Mouse (Mus musculus): ENCODE data around the gene Eps8l2.

Eps8l2 gene

DNA sequence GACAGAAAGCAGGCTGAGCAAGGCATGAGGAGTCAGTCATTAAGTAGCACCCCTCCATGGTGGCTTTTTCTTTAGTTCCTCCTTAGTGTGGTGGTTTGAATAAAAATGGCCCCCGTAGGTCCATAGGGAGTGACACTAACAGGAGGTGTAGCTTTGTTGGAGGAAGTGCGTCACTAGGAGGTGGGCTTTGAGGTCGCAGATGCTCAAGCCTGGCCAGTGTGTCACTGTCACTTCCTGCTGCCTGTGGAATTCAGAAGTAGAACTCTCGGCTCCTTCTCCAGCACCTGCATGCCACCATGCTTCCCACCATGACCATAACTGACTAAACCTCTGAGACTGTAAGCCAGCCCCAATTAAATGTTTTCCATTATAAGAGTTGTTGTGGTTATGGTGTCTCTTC, 28.7 kb downstream of the Eps8l2 start:
- in situ Hi-C loops (cut with MboI) = no loop called here

DNA sequence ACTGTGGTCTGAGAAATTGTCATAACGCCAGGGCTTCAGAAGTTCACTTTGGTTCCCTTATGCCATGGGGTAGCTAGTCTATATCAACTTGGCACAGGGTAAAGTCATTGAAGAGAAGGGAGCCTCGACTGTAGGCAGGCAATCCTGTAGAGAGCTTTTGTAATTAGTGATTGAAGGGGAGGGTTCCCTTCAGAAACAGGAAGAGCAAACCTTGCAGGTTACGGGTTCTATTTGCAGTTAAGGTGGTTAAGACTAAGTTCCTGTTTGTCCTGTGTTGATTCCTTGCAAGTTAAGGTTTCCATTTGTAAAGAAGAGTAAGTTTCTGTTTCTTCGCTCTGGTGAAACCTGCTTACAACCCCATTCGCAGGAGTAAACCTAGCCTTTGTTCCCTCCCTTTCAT, 31.2 kb downstream of the Eps8l2 start:
- in situ Hi-C loops (cut with MboI) = no loop called here

DNA sequence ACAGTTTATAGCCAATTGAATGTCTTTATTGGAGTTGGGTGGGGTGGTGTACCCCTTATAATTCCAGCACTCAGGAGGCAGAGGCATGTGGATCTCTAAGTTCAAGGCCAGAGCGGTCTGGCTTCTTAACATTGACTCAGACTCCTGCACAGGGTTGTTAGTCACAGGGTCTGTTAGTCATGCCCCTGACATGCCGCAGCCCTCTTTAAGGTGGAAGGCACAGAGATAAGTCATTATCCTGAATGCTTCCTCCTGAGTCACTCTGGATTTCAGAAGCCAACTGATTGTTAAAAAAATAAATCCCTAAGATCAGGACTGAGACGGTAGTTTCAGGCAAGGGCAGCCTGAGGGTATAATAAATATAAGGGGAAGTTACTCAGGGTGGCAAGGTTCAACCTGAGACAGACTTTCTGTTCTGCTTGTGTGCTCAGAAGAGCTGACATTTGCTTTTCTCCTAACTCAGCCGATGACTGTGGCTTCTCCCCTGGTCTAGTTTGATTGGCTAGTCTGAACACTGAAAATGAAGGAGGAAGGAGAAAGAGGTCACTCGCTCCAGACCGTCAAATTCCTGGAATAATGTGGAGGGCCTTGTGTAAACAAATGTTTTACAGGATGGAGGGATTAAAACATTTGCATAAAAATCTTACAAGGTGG, 33.4 kb downstream of the Eps8l2 start:
- in situ Hi-C loops (cut with MboI) = no loop called here

DNA sequence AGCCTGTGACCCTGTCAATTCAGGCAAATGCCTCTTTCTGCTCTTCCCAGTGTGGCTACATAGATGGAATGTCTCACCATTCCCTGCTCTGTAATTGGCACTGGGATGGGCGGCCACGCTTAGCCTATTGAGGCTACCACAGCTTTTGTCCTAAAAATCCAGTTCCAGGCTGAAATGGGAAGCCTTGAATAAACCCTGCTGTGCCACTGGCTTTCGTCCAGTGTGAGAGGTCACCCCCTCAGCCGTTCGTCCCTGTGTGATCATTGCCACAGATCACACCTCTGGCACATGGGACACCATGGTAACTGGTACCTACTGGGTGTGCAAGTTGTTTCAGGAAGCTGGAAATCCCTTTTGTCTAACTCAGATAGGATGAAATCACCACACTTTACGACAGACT, 34.9 kb downstream of the Eps8l2 start:
- in situ Hi-C loops (cut with MboI) = no loop called here

DNA sequence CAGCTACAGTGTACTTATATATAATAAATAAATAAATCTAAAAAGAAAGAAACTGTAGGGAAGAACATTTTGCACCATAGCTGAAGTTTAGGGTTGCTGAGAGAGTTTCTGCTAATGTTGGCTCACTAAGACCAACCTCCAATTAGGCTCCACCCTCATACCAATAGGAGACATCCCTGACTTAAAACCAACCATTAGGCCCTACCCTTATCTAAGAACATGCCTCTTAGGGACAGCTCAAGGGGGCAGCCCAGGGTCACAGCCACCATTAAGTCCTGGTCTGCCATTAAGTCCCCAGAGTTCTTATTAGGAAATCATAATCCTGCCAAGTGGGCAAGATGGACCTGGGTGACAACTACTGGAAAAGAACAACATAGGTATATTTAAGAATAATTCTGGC, 35.7 kb downstream of the Eps8l2 start:
- in situ Hi-C loops (cut with MboI) = no loop called here

DNA sequence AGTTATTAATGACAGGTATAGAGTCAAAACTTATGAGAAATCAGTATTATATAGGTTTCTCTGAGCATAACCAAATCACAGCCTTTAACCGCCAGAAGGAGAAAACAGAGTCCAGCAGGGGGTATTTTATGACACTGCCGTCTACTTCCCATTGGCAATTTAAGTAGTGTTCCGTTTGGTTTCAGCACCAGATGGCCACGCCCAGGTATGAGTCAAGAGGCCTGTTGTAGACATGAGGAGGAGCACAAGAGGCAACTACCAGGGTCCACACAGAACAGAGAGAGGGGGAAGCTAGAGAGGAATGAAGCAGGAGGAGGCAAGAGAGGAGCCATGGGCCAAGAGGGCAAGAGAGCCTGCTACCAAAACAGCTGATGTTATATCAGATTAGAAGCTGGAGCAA, 40.9 kb downstream of the Eps8l2 start:
- in situ Hi-C loops (cut with MboI) = no loop called here

DNA sequence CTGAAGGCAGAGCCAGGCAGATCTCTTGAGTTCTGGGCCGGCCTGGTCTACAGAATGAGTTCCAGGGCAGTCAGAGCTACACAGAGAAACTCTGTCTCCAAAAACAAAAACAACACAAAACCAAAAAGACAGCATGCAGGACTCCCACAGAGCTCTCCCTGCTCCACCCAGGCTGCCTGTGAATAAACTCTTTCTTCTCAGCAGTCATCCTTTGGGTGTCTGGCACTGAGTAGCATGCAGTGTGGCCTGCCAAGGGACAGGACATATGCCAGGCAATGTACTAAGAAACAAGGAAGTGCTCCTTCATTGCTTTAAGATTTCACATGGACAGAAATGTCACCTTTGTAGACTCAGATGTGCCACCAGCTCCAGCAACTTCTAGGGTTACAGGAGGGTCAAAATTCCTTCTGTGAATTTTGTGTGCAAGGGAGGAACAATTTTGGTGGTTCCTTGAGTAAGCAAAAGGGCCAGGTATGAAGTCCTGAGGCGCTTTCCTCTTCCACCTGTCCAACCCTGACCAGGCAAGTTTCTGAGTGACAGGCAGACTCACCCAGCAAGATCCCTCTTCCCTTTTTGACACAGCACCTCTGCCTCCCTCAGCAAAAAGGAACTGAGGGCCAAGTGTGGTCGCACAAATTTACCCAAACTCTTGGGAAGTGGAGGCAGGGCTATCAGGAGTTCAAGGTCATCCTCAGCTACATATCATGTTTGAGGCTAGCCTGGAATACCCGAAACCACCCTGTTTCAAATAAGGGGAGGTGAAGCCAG, 42.6 kb downstream of the Eps8l2 start:
- in situ Hi-C loops (cut with MboI) = no loop called here

DNA sequence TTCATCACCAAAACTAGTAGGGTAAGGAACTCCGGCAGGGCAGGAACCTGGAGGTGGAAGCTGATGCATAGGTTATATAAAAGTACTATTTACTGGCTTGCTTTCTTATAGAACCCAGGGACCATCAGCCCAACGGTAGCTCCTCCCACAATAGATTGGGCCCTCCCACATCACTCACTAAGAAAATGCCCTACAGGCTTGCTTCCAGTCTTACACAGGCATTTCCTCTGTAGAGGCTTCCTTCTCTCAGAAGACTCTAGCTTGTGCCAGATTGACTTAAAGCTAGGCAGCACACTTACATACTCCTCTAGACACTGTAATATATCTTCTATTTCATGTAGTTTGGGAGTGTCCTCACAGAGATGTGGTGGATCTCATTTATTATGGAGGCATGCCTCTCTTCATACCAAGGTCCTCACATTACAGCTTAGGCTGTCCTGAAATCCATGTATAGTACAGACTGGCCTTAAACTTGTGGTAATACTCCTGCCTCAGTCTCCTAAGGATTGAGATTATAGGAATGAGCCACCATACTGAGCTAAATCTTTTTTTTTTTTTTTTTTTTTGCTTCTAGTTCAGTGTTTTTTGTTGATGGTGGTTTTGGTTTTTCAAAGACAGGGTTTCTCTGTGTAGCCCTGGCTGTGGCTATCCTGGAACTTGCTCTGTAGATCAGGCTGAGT, 49.3 kb downstream of the Eps8l2 start:
- in situ Hi-C loops (cut with MboI) = no loop called here

DNA sequence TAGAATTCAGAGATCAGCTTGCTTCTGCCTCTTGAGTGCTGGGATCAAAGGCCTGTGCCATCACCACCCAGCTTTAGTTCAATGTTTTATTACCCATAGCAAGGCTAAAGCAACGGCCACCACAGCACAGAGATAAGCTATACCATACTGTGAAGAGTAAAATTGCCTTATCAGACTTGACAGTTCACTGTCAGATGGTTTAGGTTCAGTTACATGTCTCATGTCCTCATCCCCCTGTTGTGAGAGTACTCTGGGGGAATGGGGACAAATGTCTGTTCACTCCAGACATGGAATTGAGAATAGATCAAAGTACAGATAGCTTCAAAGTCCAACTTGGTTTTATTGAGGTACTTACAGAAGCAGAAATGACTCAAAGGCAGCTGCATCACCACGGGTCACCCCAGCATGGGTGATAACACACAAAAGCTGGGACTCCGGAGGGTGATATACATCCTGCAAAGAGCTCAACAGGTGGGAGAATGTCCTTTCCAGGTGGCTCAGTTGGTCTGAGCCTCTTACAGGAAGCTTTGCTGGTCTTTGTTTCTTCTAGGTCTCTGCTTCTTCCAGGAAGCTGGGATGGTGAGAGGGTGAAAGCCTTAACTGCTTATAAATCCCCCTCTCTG, 49.9 kb downstream of the Eps8l2 start:
- in situ Hi-C loops (cut with MboI) = no loop called here

DNA sequence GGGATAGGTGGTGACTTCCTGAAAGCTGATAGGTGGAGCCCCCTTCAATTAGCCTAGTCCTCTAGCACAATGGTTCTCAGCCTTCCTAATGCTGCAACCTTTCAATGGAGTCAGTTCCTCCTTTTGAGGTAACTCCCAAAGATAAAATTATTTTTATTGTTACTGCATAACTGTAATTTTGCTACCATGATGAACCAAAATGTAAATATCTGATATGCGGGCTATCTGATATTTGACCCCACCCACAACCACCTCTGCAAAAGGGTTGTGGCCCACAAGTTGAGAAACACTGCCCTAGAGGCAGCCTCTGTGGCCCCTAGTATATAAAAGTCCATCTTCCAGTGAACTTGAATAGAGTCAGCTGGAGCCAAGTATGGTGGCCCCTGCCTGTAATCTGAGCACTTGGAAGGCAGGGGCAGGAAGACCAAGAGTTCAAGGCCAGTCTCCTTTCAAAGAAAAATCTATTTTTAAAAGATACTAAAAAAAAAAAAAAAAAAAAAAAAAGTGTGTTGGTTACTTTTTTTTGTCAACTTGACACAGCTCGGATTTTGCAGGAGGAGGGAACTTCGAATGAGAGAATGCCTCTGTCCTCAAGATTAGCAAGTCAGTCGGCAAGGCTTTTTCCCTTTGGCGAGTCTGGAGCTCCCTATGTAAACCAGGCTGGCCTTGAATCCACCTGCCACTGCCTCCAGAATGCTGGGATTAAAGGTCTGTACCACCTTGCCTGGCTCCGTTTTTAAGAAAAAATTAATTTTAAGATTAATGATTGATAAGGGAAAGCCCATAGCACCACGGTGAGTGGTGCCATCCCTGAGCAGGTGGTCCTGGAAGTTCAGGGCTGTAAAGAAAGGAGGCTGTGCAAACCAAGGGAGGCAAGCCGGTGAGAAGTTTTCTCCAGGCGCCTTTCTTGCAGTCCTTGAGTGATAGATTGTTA, 51.9 kb downstream of the Eps8l2 start:
- in situ Hi-C loops (cut with MboI) = no loop called here

DNA sequence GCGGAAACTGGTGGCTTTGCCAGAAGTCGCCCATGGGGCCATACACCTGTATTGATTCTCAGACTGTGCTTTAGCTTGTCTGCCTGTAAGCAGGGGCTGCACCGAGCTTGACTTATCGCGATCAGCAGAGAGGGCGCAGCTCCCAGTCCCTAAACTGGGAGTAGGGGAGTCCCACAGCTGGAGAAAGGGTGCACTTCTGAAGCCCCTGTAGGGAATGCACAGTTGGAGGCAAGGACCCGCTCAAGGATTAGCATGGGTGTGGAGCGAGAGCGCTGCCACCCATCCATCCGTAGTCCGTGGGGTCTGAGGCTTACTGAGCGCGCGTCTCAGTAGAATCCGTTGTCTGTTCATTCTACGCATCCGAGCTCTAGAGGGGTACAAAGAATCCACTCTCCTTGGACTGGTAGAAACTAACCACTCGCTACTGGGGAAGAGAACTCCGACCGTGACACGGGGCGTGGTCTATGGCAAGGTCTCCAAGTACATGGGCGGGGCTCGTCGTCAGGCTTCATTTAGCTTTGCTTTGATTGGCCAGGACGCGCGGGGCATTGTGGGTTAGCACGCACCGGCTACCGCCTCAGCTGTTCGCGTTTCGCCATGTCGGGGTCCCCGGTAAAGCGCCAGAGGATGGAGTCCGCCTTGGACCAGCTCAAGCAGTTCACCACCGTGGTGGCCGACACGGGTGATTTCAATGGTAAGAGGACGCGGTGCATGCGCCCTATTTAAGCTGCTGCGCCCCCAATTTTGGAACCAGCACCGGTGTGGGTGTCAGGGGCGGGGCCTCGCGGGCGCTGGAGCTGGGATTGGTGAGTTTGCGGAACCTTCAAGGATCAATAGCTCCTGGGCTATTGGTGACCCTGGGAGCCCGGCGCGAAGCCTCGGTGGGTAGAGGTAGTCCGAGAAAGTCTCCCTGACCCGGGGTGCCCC, 53.2 kb downstream of the Eps8l2 start, which contains the start of gene Taldo1:
TSS of gene Taldo1 (plus strand) at position 575 of the 927 bp plus-strand sequence.
- in situ Hi-C loops (cut with MboI) = no loop called here

DNA sequence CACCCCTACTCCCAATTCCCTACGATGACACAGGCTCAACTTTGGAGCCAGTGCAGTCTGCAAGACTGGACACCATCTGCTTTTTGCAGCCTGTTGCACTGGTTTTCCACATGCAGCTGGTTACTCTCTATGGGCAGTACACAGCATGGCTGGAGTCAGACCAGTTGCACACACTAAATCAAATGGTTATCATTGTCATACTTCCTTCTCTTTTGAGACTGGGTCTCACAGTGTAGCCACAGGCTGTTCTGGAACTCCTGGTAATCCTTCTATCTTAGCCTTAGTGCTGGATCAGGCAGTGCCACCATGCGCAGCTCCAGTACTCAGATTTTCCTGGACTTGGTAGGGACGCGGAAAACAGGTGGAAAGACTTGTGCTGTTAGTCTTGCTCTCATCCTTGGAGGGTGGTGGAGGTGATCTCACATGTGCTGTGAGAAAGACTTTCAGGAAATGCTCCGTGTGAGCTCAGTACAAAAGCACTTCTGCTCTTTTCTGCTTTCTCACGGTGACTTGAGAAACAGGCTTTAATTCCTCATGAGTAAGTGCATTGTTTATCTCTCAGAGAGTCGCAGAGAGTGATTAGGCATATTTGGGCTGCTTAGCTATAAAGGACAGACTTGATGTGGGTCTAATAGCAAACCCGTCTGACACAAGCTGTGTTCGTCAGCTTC, 54.0 kb downstream of the Eps8l2 start:
- in situ Hi-C loops (cut with MboI) = no loop called here

DNA sequence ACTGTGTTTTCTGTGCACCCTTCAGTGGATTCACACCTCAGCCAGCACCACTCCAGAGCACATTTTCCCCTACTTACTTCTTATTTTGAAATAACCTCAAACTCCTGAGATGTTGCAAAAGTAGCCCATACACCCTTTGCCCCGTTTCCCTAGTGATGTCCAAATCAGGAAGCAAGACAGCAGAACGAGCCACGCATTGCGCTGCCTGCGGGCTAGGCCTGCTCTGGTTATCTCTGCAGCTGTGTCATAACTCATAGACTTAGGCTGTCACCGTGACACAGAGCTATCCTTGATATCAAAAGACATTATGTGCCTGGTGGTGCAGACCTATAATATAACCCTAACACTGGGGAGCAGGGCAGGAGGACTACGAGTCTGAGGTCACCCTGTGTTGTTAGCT, 55.5 kb downstream of the Eps8l2 start:
- in situ Hi-C loops (cut with MboI) = no loop called here

DNA sequence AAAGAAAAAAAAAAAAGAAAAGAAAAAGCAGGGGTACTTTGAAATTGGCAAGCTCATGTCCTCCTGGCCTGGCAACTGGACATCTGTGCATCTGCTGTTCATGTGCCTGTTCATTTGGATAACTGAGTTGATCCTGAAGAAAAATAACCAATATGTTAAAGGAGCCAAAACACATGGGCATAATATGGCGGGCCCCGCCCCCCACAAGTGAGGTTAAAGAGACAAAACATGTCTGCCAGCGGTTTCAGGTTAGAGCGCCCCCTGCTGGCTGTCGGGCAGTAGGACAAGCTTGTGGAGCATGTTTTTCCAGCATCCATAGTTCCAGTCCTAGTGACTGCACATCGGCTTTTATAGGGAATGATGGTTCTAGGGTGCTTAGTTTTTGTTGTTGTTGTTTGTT, 56.1 kb downstream of the Eps8l2 start:
- in situ Hi-C loops (cut with MboI) = no loop called here

DNA sequence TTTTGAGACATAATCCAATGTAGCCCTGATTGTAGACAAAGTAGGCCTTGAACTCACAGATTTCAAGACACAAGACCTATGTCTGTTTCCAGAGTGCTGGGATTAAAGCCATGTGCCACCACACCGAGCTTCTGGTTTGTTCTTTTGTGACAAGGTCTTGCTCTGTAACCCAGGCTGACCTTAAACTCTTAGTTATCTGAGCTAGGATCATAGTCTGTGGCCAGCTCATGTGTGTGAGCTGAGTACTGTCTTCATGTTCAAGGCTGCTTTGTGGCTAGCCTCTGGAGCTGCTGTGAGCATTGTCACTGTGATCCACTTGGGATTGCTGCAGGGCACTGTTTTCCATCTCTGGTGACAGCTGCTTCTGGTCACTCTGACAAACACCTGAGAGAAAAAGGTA, 56.7 kb downstream of the Eps8l2 start:
- in situ Hi-C loops (cut with MboI) = no loop called here

DNA sequence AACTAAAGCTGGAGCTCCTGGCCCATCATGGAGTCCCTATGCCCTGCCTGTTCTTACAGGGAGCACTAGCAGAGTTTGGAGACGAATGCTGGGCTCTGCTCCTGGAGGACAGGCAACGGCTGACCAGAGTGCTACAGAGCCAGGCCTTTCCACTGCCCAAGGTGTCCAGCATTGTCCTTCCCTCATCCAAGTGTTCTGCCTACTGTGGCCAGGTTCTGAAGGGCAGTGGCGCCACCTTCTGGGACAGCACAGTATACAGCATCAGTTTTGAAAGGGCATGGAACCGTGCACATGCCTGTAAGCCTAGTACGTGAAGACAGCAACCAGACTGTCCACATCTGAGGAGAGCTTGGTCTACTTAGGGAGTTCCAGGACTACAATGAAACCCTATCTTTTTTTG, 64.6 kb downstream of the Eps8l2 start:
- in situ Hi-C loops (cut with MboI) = loop anchor here (10.0 kb wide), 1 partner anchor 121 kb away; no protein-coding TSS in a partner anchor

DNA sequence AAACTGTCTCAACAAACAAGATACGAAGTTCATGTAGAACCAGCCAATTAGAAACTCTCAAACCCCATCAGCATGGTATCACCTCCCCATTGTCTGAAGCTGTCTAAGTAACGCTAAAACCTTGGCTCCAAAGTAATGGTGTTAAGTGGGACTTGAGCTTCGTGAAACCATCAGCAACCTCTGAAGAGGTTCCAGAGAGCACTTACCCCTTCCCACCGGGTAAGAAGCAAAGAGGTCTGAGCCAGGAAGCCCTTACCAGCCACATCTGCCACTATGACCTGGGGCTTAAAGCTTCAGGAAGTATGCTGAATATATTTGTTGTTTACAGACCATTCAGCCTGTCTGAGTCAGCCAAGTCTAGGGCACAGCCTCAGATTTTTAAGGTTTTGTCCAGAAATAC, 66.8 kb downstream of the Eps8l2 start:
- in situ Hi-C loops (cut with MboI) = loop anchor here (10.0 kb wide), 1 partner anchor 119 kb away; no protein-coding TSS in a partner anchor

DNA sequence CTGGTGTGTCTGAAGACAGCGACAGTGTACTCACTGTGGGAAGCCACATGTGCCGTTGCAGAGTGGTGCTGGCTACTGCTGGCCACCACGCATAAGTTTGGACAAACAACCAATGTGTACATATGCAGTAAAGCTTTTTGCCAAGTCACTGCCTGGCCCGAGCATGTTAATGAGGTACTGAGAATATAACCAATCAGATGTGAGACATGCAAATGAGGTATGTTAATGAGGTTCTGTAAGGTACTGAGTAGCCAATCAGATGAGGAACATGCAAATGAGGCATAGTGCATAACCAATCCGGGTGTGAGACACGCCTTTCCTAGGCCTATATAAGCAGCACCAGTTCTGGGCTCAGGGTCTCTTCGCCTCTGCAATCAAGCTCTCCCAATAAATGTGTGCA, 69.0 kb downstream of the Eps8l2 start:
- in situ Hi-C loops (cut with MboI) = loop anchor here (10.0 kb wide), 1 partner anchor 117 kb away; no protein-coding TSS in a partner anchor

DNA sequence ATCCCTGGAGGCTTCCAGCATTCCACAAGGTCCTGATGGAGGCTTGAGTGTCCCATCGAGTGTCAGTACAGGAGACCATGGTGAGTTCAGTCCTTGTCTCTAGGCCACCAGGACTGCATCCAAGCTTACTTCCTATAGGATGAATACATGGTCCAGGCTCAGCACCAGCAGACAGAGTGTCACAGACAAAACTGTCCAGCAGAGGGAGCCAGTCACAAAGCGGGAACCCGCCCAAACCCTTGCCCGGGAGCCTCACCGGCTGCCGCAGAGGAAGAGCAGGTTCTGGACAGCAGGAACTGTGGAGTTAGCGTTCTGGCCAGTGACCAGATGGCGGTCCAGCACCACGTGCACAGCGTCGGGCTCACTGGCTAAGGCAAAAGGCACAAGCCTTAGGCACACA, 70.2 kb downstream of the Eps8l2 start:
- in situ Hi-C loops (cut with MboI) = loop anchor here (10.0 kb wide), 1 partner anchor 116 kb away; no protein-coding TSS in a partner anchor

DNA sequence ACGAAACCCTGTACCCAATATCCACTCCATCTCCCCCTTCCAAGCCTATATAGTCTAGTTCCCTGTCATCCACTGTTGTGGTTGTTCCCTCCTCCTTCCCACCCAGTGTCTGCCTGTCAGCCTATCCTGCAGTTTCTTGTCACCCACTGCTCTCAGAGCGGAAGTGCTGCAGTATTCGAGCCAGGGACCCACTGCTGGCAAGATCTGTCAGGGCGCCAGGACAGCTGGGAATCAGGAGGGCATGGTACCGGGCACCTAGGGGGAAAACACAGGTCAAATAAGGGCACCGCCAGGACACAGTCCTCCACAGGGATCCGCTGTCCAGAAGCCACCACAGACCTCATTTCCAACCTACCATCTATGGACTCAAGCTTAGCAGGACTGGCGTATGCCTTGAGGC, 72.0 kb downstream of the Eps8l2 start:
- in situ Hi-C loops (cut with MboI) = no loop called here

Data from mature B cell (primary cell).